Mouse (Mus musculus) stomach, postnatal 0 days (tissue): Measurements from ENCODE around the gene Hist1h2ag. TPM values are rescaled to one million over a fixed set of nuclear protein-coding genes. Genes with fewer than 3 reads are reported as not detected.

Experiments used
- ATAC-seq: fragments of 200-750 bp; cut with Nextera tagmentation; 2 replicates; pipeline ENCODE4 v1.8.0; 2017; ENCODE audit not compliant: low FRiP score, low TSS enrichment
- DNase-seq: peaks from one replicate; pipeline ENCODE4 v3.0.0-alpha.2; 2016; ENCODE audit warnings: low spot score
- H3K27ac ChIP-seq: fragments of 300-500 bp; sonication (generic); replicated peaks from 2 replicates; pipeline ENCODE4 v1.5.1; 2014; ENCODE audit warnings: mild to moderate bottlenecking, control low read depth
- H3K27me3 ChIP-seq: fragments of 300-500 bp; sonication (generic); 2 replicates; pipeline ENCODE4 v1.6.1; 2014; ENCODE audit warnings: low read length; ENCODE audit not compliant: control insufficient read depth, insufficient read depth
- H3K36me3 ChIP-seq: fragments of 300-500 bp; sonication (generic); 2 replicates; pipeline ENCODE4 v1.6.1; 2014; ENCODE audit warnings: low read length, mixed read lengths; ENCODE audit not compliant: control insufficient read depth, insufficient read depth
- H3K4me1 ChIP-seq: fragments of 300-500 bp; sonication (generic); replicated peaks from 2 replicates; pipeline ENCODE4 v1.6.1; 2014; ENCODE audit warnings: antibody characterized with exemption; ENCODE audit not compliant: control insufficient read depth, insufficient read depth
- H3K4me2 ChIP-seq: fragments of 300-500 bp; sonication (generic); replicated peaks from 2 replicates; pipeline ENCODE4 v1.6.1; 2014; ENCODE audit warnings: low read depth, mild to moderate bottlenecking, control low read depth, moderate library complexity
- H3K4me3 ChIP-seq: fragments of 300-500 bp; sonication (generic); 2 replicates; pipeline ENCODE4 v1.5.1; 2014; ENCODE audit warnings: low read depth, low read length, control low read depth
- H3K9ac ChIP-seq: fragments of 300-500 bp; sonication (generic); 2 replicates; pipeline ENCODE4 v1.6.1; 2014; ENCODE audit warnings: mild to moderate bottlenecking, low read length, control low read depth, mixed read lengths
- H3K9me3 ChIP-seq: fragments of 300-500 bp; sonication (generic); 2 replicates; pipeline ENCODE4 v1.6.1; 2016; ENCODE audit warnings: low read length; ENCODE audit not compliant: control insufficient read depth
- CTCF ChIP-seq: IDR thresholded peaks from 2 replicates; pipeline ENCODE4 v1.5.1; 2016; ENCODE audit warnings: antibody characterized with exemption, low read depth, mild to moderate bottlenecking, moderate library complexity
- EP300 ChIP-seq: optimal IDR thresholded peaks from 2 replicates; pipeline ENCODE3; 2016; ENCODE audit warnings: antibody characterized with exemption
- WGBS: fragments of 180-500 bp; shearing (Covaris S2); extraction: QIAGEN DNeasy Blood & Tissue Kit; methylation state at CpG from one replicate; pipeline ENCODE4 v1.1.7; 2014; 5-methylcytosine and 5-hydroxymethylcytosine counted together
- polyA plus RNA-seq: library from polyadenylated mRNA; unstranded; fragments of >200 nt; fragmentation: Nextera tagmentation; extraction: Ambion mirVana; gene quantifications from 2 replicates; pipeline ENCODE4 v1.2.1, GENCODE M21; 2015

Gene Hist1h2ag
- polyA plus RNA-seq, 1 experiment from 2014 or later = 12.6 TPM

DNA sequence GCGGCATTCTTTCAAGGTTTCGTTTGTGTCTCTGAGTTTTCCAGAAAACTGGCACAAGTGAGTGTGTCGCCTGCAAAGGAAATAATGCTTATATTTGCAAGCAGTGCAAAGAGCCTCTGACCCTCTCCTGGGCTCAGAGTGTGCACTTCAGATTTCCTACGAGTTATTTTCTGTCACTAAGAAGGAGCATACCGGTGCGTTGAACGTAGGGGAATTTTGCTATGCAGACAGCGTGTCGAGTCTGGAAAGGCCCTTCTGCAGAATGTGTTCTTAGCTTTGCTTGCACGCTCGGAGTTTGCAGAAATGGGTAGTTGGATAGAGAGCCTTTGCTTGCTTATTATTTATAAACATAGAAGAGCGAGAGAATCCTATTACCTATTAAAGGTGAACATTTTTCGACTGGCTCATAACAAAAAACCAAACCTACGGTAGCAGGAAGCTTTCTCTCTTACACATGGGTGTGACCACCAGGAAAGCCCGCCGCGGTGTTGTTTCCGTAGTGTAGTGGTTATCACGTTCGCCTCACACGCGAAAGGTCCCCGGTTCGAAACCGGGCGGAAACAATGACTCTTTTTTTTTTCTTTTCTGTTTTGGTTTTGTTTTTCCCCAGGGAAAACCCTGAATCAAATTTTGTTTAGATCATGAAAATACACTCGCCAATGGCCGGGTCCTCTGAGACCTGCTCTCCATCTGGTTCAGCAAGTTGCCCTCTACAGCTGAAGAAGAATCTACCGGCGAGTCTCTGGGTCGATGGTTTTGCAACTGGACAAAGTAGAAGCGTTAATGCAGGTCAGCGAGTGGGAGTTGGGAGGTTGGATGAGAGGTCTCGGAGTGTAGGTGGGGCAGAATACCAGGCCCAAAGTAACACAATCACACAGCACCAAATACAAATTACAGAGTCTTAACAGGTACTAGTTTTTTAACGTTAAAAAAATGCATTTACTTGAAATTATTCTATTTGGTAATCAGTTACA, 16.4 kb downstream of the Hist1h2ag start:
- ATAC-seq = no peak
- Histone ChIP-seq H3K27me3 (no peaks in the 10 kb centered on the region), H3K4me2 (peak overlapping the region; percentile 64), H3K36me3 (no peaks in the 10 kb centered on the region), H3K27ac (0 out of 2 replicates have a peak overlapping the region, but pooled peaks have one; percentile 20), H3K4me1 (no peaks in the 10 kb centered on the region), H3K9me3 (no peaks in the 10 kb centered on the region), H3K4me3 (peak overlapping the region; percentile 37), H3K9ac (peak overlapping the region; percentile 55)
- no peak for TF ChIP-seq EP300
- TF ChIP-seq CTCF = no peak
- DNase-seq = peak; percentile 87
- 2% methylated on average over 35 of the region's 35 CpGs for WGBS

DNA sequence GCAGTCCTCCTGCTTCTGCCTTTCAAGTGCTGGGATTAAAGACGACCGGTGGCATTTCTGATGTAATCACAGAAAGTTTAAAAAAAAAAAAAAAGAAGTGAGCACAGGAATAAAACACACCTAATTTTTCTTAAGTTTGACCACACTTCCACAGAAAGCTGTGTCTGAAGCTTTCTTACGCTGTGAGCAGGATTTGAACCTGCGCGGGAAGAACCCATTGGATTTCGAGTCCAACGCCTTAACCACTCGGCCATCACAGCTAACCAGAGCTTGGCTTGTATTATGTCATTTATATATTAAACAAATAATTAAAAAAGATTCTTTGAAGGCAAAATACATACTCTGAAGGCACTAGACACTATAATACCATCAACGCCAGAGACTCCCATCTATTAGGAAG, 20.5 kb downstream of the Hist1h2ag start:
- no peak for TF ChIP-seq CTCF
- no peak for TF ChIP-seq EP300
- Histone ChIP-seq H3K4me1 (no peaks in the 10 kb centered on the region), H3K9ac (peak overlapping the region; percentile 9), H3K4me2 (peak overlapping the region; percentile 49), H3K36me3 (no peaks in the 10 kb centered on the region), H3K27me3 (no peaks in the 10 kb centered on the region), H3K4me3 (peak overlapping the region; percentile 38), H3K27ac (no peak overlapping the region), H3K9me3 (no peaks in the 10 kb centered on the region)
- peak; percentile 84 for DNase-seq
- peak; percentile 85 for ATAC-seq
- WGBS = 2% methylated on average over 9 of the region's 9 CpGs

DNA sequence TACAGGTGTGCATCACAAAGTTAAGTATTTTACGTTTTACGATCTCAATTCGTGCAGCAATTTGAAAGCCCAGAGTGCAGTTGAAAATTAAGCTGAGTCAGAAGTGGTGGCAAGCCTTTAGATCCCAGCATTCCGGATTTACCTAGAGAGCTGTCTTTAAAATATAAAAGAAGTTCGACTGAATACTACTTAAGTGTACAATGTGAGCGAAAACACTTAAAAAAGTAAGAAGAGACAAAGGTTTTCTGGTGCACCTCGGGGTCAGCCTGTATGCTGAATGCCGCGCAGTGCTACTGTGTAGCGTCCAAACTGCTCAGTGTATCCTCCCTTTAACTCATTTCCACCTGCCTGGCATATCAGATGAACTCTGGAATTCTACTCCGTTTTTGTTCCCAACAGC, 21.2 kb downstream of the Hist1h2ag start:
- no peaks in the 10 kb centered on the region for H3K9me3 ChIP-seq
- H3K27ac ChIP-seq = no peak overlapping the region
- DNase-seq (no peak), ATAC-seq (no peak)
- WGBS = under 1% methylated on average over 11 of the region's 11 CpGs
- H3K4me3 ChIP-seq = peak overlapping the region; percentile 38
- peak overlapping the region; percentile 49 for H3K4me2 ChIP-seq
- peak overlapping the region; percentile 9 for H3K9ac ChIP-seq
- TF ChIP-seq CTCF (no peak), EP300 (no peak)
- H3K27me3 ChIP-seq = no peaks in the 10 kb centered on the region
- H3K4me1 ChIP-seq = no peaks in the 10 kb centered on the region
- no peaks in the 10 kb centered on the region for H3K36me3 ChIP-seq

DNA sequence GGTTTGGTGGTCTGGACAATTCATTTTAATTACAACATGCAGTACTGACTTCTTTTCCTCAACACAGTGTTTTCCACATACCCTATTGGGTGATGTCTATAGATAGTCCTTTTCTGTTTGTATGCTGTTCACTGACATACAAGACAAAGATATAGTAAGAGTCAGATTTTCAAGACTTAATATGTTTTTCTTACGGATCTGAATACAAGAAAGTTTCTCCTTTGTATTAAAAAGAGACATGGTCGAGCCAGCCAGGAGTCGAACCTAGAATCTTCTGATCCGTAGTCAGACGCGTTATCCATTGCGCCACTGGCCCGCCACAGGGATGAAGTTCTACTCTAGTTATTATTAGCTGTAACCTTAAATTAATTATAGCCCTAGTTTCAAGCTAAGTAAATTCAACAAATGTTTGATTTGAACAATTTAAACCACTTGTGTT, 21.8 kb downstream of the Hist1h2ag start:
- H3K36me3 ChIP-seq = no peaks in the 10 kb centered on the region
- H3K4me3 ChIP-seq = peak overlapping the region; percentile 38
- TF ChIP-seq EP300 = no peak
- no peak for TF ChIP-seq CTCF
- H3K27me3 ChIP-seq = no peaks in the 10 kb centered on the region
- peak; percentile 73 for ATAC-seq
- H3K4me1 ChIP-seq = no peaks in the 10 kb centered on the region
- no peak overlapping the region for H3K27ac ChIP-seq
- no peak overlapping the region for H3K9ac ChIP-seq
- peak overlapping the region; percentile 49 for H3K4me2 ChIP-seq
- WGBS = 2% methylated on average over 8 of the region's 8 CpGs
- no peaks in the 10 kb centered on the region for H3K9me3 ChIP-seq
- DNase-seq = peak; percentile 59

DNA sequence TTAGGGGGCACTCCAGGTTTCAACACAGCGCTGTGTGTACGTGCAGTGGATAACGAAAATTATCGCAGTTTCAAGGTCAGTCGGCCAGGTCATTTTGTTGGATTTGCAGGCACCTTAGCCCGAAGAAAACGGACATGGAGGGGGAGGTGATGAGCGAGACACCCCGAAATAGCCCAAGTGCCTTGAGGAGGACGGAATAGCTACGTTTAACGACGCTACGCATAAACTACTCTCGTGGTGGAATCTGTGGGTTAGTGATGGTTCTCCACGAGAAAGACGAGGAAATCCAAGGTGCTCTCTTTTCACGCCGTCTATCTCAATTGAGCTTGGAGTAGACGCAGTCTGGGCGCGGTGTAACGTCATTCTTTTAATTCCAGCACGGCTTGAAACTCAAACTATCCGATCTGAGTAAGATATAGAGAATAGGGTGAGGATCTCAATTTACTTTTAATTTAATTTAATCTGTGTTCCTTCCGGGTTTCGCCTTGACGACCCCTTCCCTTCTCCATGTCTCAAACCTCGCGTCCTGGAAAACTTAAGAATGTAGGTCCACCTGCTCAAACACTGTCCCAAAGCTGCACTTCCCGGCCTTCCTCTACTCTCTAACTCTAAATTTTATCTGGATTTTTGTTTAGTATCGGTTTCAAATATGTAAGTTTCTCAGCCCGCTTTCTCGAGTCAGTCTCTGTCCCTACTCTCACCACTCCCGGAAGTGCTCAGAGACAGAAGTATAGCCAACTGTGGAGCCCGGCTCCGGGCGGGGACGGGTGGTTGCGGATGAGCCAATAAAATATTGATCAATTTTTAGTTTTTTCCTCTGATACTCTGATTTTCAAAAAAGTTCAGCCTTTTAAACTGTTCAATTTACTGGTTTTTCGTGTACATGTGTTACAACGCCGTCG, 22.6 kb downstream of the Hist1h2ag start:
- H3K9ac ChIP-seq = 0 out of 2 replicates have a peak overlapping the region, but pooled peaks have one; percentile 32
- peak overlapping the region; percentile 49 for H3K4me2 ChIP-seq
- H3K36me3 ChIP-seq = no peaks in the 10 kb centered on the region
- WGBS = 4% methylated on average over 44 of the region's 44 CpGs
- peaks cover 4% of the 10 kb centered on the region; the same call in 1 of the 2 replicates for H3K27me3 ChIP-seq
- ATAC-seq = no peak
- peak overlapping the region; percentile 38 for H3K4me3 ChIP-seq
- TF ChIP-seq EP300 (no peak), CTCF (no peak)
- H3K9me3 ChIP-seq = no peaks in the 10 kb centered on the region
- DNase-seq = peak; percentile 34
- H3K27ac ChIP-seq = no peak overlapping the region
- H3K4me1 ChIP-seq = no peaks in the 10 kb centered on the region
